Mouse (Mus musculus): Measurements from ENCODE around the gene Grap2. TPM values are rescaled to one million over a fixed set of nuclear protein-coding genes. Genes with fewer than 3 reads are reported as not detected.

The Grap2 gene
- polyA plus RNA-seq, 1 experiment from 2014 or later = 1.1 TPM

DNA sequence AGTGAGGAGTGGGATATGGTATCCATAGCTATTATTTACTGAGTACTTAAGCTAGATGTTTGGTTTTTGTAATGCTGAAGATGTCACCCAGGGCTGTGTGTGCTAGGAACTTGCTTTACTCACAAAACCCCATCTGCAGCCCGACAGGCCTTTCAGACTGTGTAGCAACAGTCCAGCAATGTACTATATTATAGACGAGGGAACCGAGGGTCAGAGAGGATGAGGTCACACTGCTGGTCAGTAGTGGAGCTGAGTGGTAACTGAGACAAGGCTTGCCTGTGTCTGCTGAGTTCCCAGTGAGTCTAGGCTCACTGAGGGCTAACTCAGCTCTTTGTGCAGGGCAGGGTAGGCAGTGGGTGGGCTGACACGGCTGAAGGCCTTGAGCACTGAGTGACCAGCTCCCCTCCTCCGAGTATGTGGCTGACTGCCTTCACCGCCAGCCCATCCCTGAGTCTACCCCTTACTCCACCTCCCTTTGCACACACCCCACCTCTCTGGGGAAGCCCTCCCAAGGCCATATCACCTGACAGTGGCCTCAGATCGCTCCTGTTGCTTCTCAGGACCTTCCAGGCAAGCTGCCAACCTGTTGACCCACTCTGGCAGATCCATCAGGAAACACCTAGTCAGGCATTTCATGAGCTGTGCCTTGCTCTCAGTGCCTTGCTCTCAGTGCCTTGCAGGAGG lies 108.1 kb downstream of the Grap2 start:
- H3K4me2 ChIP-seq = no peak overlapping the region
- H3K4me1 ChIP-seq = peaks cover 33% of the 10 kb centered on the region
- H3K9me3 ChIP-seq = no peaks in the 10 kb centered on the region
- H3K36me3 ChIP-seq = no peaks in the 10 kb centered on the region
- H3K9ac ChIP-seq = no peak overlapping the region
- no peak; the same call in 1 of the 2 replicates for ATAC-seq (ENCODE audit: insufficient number of reproducible peaks, low FRiP score, low TSS enrichment, low read depth)
- H3K4me3 ChIP-seq = no peak overlapping the region
- 46% methylated on average over 7 of the region's 7 CpGs for WGBS
- H3K27me3 ChIP-seq = no peaks in the 10 kb centered on the region
- no peak overlapping the region; the same call in 1 of the 2 replicates for H3K27ac ChIP-seq

DNA sequence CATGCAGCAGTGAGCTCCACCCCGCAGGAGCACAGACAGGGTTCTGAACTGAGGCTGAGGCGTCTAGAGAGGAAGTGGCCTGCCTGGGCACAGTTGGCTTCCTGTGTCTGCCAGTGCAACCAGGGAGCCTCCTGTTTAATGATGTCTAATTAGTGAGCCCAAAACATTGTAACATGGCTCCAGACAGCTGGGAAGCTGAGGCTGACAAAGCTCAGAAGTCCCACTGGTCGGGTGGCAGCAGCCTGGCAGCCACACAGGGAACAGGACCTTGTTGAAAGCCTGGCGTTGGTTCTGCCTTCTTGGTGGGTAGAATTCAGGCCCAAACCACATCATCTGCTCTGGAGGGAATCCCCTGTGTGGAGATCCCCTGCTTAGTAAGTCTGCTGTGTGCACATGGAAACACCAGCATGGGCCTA lies 109.1 kb downstream of the Grap2 start:
- Histone ChIP-seq H3K27ac (0 out of 2 replicates have a peak overlapping the region, but pooled peaks have one; percentile 34), H3K36me3 (no peaks in the 10 kb centered on the region), H3K4me3 (no peak overlapping the region), H3K4me1 (peaks cover 34% of the 10 kb centered on the region), H3K9me3 (no peaks in the 10 kb centered on the region), H3K27me3 (no peaks in the 10 kb centered on the region), H3K9ac (no peak overlapping the region), H3K4me2 (no peak overlapping the region)
- ATAC-seq (ENCODE audit: insufficient number of reproducible peaks, low FRiP score, low TSS enrichment, low read depth) = no peak
- 62% methylated on average over 4 of the region's 4 CpGs for WGBS

DNA sequence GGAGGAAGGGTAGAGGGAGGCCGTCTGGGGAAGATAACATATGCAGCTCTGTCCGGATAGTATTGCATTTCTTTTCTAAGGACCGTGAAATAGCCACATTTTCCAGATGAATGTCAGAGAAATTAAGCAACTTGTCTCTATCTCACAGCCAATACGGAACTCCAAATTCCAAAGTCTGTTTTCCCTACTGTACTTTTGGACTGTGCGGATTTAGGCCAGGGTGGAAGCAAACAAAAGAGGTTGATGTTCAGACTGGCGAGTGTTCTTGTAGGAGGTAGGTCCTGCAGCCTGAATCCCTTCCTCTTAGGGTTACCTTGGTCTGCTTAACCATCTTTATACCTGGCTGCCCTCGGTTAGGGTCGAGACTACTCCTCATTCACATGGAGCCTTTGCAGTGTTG lies 109.9 kb downstream of the Grap2 start:
- Histone ChIP-seq H3K4me2 (no peak overlapping the region), H3K4me1 (peaks cover 34% of the 10 kb centered on the region), H3K36me3 (no peaks in the 10 kb centered on the region), H3K27me3 (no peaks in the 10 kb centered on the region), H3K27ac (no peak overlapping the region), H3K9ac (no peak overlapping the region), H3K4me3 (no peak overlapping the region), H3K9me3 (no peaks in the 10 kb centered on the region)
- WGBS = 81% methylated on average over 8 of the region's 8 CpGs
- ATAC-seq (ENCODE audit: insufficient number of reproducible peaks, low FRiP score, low TSS enrichment, low read depth) = no peak

DNA sequence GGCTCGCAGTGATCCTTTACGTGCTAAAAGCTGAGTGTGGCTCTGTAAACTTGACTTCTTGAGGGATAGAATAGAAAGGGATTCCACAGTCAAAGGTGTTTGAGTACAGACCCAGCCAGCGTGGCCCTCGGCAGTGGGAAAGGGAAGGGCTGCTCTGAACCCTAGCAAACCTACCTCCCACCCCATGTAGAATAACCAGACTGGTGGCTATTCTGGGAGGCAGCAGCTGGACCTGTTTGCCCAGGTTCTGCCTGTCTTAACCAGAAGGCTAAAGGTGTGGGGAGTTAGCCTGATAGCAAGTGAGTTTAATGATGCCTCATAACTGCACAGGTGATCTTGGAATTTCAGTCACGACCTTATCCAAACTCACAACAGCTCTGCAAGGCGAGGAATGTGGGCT lies 110.8 kb downstream of the Grap2 start:
- H3K4me2 ChIP-seq = no peak overlapping the region
- ATAC-seq (ENCODE audit: insufficient number of reproducible peaks, low FRiP score, low TSS enrichment, low read depth) = no peak
- WGBS = 66% methylated on average over 6 of the region's 6 CpGs
- no peak overlapping the region for H3K4me3 ChIP-seq
- no peak overlapping the region for H3K9ac ChIP-seq
- peaks cover 34% of the 10 kb centered on the region for H3K4me1 ChIP-seq
- no peaks in the 10 kb centered on the region for H3K36me3 ChIP-seq
- no peak overlapping the region for H3K27ac ChIP-seq
- H3K27me3 ChIP-seq = no peaks in the 10 kb centered on the region
- no peaks in the 10 kb centered on the region for H3K9me3 ChIP-seq

DNA sequence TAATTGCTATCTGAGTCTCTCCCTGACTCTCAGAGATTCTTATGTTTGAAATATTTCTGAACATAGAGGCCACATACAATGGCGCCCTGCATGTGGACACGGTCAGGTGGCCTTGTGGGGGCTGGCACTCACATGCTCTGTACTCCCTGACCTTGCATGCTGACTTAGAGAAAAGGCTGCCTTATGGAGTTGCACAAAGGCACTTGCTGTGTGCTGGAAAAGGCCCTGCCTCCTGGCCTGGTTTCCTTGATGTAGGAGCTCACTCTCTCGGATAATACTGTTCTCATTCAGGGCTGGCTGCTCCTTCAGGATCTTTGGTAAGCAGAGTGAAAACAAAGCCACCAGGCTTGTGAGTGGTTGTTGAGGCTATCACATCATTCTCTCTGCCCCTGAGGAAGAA lies 111.6 kb downstream of the Grap2 start:
- Histone ChIP-seq H3K36me3 (no peaks in the 10 kb centered on the region), H3K4me3 (no peak overlapping the region), H3K27ac (no peak overlapping the region), H3K27me3 (no peaks in the 10 kb centered on the region), H3K9ac (no peak overlapping the region), H3K4me2 (no peak overlapping the region), H3K9me3 (no peaks in the 10 kb centered on the region), H3K4me1 (peaks cover 34% of the 10 kb centered on the region)
- 69% methylated on average over 3 of the region's 3 CpGs for WGBS
- ATAC-seq (ENCODE audit: insufficient number of reproducible peaks, low FRiP score, low TSS enrichment, low read depth) = no peak

DNA sequence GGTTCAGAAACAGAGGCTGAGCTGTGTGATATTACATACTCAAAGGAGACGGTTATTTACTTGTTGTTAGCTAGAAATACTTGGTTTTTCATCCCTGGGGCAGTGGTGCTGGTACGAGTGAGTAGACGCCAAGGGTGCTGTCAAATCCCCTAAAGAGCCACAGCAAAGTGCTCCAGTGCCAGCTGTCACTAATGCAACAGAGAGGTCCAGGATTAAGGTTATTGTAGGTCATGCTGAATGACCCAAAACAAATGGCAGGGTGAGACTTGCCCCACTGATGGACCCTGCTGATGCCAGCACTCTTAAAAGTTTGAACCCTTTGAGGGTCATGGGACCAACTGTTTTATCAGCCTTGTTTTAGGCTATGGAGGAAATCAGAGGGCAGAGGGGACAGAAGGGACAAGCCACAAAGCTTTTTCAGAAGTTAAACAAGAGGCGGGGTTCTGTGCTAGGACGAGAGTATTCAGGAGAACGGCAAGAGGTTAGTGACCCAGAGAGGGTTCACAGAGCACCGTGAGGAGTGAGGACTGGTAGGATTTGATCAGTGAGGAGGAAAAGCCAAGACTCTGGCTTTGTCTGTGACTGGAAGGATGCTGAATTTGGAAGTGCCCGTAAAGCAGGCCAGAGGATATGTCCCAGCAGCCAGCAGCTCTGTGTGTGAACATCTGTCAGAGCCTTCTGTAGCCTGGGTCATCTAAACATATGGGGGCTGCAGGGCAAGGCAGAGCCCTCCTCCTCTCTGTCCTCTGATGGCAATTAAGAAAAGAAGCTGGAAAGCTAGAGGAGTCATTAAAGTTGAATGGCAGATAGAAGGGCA lies 112.6 kb downstream of the Grap2 start:
- no peaks in the 10 kb centered on the region for H3K36me3 ChIP-seq
- H3K4me1 ChIP-seq = peaks cover 24% of the 10 kb centered on the region
- no peaks in the 10 kb centered on the region for H3K9me3 ChIP-seq
- no peaks in the 10 kb centered on the region for H3K27me3 ChIP-seq
- H3K9ac ChIP-seq = no peak overlapping the region
- no peak overlapping the region for H3K4me3 ChIP-seq
- no peak overlapping the region for H3K27ac ChIP-seq
- no peak overlapping the region for H3K4me2 ChIP-seq
- WGBS = 32% methylated on average over 8 of the region's 8 CpGs
- ATAC-seq (ENCODE audit: insufficient number of reproducible peaks, low FRiP score, low TSS enrichment, low read depth) = no peak

DNA sequence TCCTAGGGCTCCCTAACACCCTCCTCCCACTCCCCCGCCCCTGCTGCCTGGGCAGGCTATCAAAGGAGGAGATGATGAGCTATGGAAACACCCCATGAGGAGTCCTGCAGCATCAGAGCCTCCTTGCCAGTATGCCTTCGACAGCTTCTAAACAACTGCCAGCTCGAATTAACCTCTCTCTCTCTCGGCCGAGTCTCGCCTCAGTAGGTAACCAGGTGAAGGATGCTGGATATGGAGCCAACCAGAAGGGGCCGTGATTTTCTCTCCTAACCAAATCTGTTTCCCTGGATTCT lies 113.2 kb downstream of the Grap2 start:
- H3K9me3 ChIP-seq = no peaks in the 10 kb centered on the region
- no peak for ATAC-seq (ENCODE audit: insufficient number of reproducible peaks, low FRiP score, low TSS enrichment, low read depth)
- 32% methylated on average over 7 of the region's 7 CpGs for WGBS

DNA sequence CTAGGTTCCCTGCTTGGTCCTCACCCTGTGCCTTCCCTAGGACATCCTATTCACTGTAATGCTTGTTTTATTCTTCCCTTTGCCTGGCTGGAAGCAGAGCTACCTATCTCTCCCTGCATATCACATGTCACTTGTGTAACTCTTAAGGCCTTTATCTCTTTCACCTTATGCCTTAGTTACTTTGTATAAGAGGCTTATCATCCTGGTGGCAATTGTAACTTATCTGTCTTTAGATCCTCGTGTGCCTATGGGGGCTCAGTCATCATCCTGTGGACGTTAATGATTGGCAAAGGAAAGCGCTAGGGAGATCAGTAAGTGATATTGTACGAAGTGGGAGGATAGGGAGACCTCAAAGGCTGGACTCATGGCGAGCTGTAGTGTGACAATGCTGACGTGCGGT lies 116.1 kb downstream of the Grap2 start:
- H3K4me1 ChIP-seq = peaks cover 10% of the 10 kb centered on the region; the same call in 1 of the 2 replicates
- H3K4me2 ChIP-seq = no peak overlapping the region
- no peaks in the 10 kb centered on the region for H3K27me3 ChIP-seq
- no peak for ATAC-seq (ENCODE audit: insufficient number of reproducible peaks, low FRiP score, low TSS enrichment, low read depth)
- whole genome bisulfite sequencing = 81% methylated on average over 7 of the region's 7 CpGs
- H3K27ac ChIP-seq = no peak overlapping the region
- H3K36me3 ChIP-seq = no peaks in the 10 kb centered on the region
- no peaks in the 10 kb centered on the region for H3K9me3 ChIP-seq
- H3K4me3 ChIP-seq = no peak overlapping the region
- H3K9ac ChIP-seq = no peak overlapping the region

More for the DNA sequence above, 113.2 kb downstream of the Grap2 start:
- Histone ChIP-seq H3K27ac (no peak overlapping the region), H3K4me1 (peaks cover 19% of the 10 kb centered on the region), H3K4me2 (no peak overlapping the region), H3K27me3 (no peaks in the 10 kb centered on the region), H3K4me3 (no peak overlapping the region), H3K9ac (no peak overlapping the region), H3K36me3 (no peaks in the 10 kb centered on the region)

DNA sequence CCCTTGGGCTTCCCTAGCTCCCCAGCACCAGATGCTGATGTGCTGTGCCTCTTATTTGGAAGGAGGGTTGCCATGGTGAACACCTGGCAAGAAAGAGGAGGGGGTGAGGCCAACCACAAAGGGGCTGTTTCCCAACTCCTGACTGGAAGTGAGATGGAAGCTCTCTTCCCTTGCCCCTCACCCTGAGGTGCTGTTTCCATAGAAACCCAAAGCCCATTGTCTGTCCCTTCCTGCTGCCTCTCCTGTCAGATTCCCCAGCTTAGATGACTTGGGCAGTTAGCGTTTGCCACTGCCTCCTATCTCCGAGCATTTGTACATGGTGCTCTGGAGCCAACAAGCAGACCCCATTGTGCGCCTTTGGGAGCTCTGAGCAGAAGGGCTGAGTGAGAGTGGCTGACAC lies 121.1 kb downstream of the Grap2 start:
- no peak overlapping the region for H3K4me3 ChIP-seq
- H3K9ac ChIP-seq = no peak overlapping the region
- no peaks in the 10 kb centered on the region for H3K36me3 ChIP-seq
- peaks cover 21% of the 10 kb centered on the region for H3K4me1 ChIP-seq
- WGBS = 48% methylated on average over 3 of the region's 3 CpGs
- H3K27me3 ChIP-seq = no peaks in the 10 kb centered on the region
- no peaks in the 10 kb centered on the region for H3K9me3 ChIP-seq
- no peak for ATAC-seq (ENCODE audit: insufficient number of reproducible peaks, low FRiP score, low TSS enrichment, low read depth)
- no peak overlapping the region for H3K27ac ChIP-seq
- no peak overlapping the region for H3K4me2 ChIP-seq

DNA sequence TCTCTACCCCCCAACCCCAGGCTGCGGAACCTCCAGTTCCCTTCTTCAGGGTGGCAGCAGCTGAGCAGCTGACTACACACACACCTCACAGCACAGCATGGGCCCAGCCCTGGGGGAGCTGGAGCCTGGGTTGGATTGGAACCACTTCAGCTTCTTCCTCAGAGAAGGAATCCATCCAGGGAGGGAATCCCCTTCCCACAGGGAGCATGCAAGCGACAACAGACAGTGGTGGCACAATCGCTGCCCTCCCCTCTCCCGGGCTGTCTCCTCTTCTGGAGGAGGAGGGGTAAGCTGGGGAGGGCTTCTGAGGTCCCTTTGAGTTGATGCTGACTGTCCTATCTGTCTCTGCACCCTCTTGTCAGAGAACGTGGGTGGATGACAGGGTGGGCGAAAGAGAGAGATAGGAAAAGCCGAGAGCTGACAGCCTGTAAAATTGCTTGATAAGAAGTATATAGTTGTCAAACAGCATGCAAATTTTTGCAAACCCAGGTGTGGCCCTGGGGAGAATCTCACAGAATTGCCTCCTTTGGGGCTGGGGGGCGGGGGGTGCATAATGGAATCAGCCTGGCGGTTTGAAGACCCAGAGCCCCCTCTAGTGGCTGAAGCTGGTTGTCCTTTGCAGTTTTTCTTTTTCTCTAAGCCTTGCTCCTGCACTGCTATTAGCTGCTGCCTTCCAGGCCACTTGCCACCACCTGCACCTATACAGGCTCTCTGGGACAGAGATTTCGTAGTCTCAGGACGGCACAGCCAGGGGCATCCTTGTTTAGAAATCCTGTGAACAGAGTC lies 121.9 kb downstream of the Grap2 start:
- H3K9me3 ChIP-seq = no peaks in the 10 kb centered on the region
- H3K4me1 ChIP-seq = peaks cover 21% of the 10 kb centered on the region
- H3K27ac ChIP-seq = no peak overlapping the region
- H3K4me2 ChIP-seq = 0 out of 2 replicates have a peak overlapping the region, but pooled peaks have one; percentile 10
- H3K4me3 ChIP-seq = no peak overlapping the region
- no peaks in the 10 kb centered on the region for H3K36me3 ChIP-seq
- H3K27me3 ChIP-seq = no peaks in the 10 kb centered on the region
- no peak overlapping the region for H3K9ac ChIP-seq
- ATAC-seq (ENCODE audit: insufficient number of reproducible peaks, low FRiP score, low TSS enrichment, low read depth) = no peak
- 28% methylated on average over 11 of the region's 11 CpGs for WGBS

DNA sequence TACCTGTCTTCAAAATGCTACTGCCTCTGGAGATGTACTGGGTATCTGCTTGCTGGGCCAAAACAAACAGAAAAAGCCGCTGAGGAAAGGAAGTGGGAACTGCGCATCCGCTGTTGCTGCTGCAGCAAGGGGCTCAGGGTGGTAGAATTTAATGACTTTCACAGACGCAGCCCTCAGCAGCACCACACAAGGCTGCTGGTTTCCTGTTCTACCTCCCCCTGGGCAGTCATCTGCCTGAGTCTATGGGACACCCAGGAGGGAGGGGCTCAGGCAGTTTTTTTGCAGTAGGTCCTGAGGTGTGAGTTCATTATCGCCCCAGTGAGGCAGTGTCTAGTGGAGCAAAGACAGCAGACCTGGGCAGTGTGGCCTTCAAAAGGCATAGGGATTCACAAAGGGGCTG lies 125.2 kb downstream of the Grap2 start:
- 21% methylated on average over 5 of the region's 5 CpGs for WGBS
- no peak overlapping the region for H3K4me3 ChIP-seq
- H3K9me3 ChIP-seq = no peaks in the 10 kb centered on the region
- no peaks in the 10 kb centered on the region for H3K36me3 ChIP-seq
- 0 out of 2 replicates have a peak overlapping the region, but pooled peaks have one; percentile 30 for H3K27ac ChIP-seq
- H3K4me2 ChIP-seq = no peak overlapping the region
- H3K4me1 ChIP-seq = peaks cover 21% of the 10 kb centered on the region
- 0 out of 2 replicates have a peak overlapping the region, but pooled peaks have one; percentile 7 for H3K9ac ChIP-seq
- no peaks in the 10 kb centered on the region for H3K27me3 ChIP-seq
- ATAC-seq (ENCODE audit: insufficient number of reproducible peaks, low FRiP score, low TSS enrichment, low read depth) = no peak

Data from limb, embryonic 15.5 days (tissue).